Mouse (Mus musculus) heart, adult 11 months (tissue): ENCODE measurements around the gene Mdk.

Source experiments
- DNase-seq: peaks from one replicate; pipeline ENCODE4 v3.0.0; 2022

Gene Mdk

GRCm38 (mm10) chr2:91931328-91932159 lies 553 bp downstream of the Mdk start:
- peak; percentile 93 for DNase-seq

DNA sequence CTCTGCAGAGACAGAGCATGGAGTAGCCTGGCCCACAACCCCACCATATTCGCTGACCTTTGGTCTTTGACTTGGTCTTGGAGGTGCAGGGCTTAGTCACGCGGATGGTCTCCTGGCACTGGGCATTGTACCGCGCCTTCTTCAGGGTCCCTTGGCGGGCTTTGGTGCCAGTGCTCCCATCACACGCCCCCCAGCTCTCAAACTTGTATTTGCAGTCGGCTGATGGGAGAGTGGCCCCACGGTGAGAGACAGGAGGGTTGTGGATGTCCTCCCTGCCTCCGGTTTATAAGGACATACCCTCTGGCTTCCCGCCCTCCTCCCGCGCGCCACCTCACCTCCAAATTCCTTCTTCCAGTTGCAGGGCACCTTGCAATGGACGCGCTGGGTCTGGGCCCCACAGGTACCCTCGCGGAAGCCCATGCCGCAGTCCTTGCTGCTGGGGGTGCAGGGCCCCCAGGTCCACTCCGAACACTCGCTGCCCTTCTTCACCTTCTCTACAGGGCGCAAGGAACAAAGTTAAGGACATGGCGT lies 1.3 kb downstream of the Mdk start:
- peak; percentile 92 for DNase-seq

DNA sequence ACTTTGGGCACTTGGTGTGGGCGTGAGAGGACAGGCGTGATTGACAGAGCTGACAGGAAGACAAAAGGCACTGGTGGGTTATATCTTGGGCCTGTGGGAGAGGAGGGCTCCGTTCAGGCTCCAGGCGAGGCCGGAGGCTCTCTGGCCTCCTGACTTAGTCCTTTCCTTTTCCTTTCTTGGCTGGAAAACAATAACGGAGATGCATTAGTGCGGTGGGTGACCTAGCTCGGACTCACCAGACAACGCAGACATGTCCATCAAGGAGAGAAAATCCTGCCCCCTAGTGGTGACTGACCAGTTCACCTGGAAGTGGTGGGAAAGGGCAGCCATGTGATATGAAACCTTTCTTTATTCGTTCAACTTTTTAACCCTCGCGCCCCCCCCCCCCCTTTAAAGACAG lies 2.2 kb downstream of the Mdk start:
- peak; percentile 90 for DNase-seq

- no peak for DNase-seq
Observed at GRCm38 (mm10) chr2:91929455-91929854, 2.6 kb downstream of the Mdk start.

DNA sequence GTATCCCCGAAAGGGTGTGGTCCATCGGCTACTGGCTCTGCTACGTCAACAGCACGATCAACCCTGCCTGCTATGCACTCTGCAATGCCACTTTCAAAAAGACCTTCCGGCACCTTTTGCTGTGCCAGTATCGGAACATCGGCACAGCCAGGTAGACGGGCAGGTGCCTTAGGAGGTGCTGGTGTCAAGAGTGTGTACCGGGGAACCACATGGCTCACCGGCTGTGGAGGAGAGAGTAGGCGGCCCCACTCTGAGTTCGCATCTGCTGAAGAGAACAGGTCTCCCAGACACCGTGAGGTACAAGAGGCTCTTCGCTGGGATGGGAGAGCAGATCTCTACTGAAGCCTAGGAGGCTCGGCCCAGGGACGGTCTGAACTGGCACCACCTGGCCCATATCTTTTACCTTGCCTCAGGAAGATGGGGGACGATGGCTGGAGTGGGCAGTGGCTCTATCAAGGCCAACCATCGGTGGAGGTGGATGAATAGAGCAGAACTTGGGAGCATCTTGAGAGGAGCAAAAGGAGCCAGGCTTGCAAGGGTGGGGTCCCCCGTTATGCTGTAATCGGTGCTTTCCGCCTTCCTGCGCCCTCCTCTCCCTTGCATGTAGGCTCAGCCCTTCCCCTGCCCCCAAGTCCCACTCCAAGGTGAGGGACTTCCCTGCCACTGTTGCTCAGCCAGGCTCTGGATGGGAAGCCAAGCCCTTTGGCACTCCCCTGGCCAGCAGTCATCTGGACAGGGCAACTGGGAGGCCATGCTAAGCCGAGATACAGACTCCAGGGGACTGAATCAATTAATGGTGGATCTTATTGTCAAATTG lies 3.4 kb downstream of the Mdk start:
- DNase-seq: peak; percentile 89

GRCm38 (mm10) chr2:91927826-91928533 lies 4.1 kb downstream of the Mdk start:
- DNase-seq: peak; percentile 95

DNA sequence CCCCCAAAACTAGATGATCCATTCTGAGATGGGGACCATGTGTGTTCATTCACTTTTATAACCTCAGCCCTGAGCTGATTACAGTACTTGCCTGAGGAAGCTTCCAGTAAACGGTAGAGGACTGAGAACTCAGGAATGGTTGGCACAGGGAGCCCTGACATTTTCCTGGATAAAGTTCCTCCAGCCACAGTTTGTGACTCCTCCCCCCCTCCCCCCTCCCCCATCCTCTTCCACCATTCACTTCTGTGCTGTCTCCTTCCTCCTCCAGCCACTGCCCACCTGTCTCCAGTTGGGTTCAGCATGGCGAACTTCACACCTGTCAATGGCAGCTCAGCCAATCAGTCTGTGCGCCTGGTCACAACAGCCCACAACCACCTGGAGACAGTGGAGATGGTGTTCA lies 5.1 kb downstream of the Mdk start, which contains the start of gene Chrm4:
Chrm4 (plus strand) TSS at position 301 of the 400 bp plus-strand sequence.
- DNase-seq: peak; percentile 88

- DNase-seq: peak; percentile 85
Observed at GRCm38 (mm10) chr2:91925442-91925841, 6.7 kb downstream of the Mdk start.

GRCm38 (mm10) chr2:91924726-91925125 lies 7.4 kb downstream of the Mdk start:
- DNase-seq: peak; percentile 82

- DNase-seq: peak; percentile 91
Observed at GRCm38 (mm10) chr2:91923415-91924337, 8.4 kb downstream of the Mdk start.

DNA sequence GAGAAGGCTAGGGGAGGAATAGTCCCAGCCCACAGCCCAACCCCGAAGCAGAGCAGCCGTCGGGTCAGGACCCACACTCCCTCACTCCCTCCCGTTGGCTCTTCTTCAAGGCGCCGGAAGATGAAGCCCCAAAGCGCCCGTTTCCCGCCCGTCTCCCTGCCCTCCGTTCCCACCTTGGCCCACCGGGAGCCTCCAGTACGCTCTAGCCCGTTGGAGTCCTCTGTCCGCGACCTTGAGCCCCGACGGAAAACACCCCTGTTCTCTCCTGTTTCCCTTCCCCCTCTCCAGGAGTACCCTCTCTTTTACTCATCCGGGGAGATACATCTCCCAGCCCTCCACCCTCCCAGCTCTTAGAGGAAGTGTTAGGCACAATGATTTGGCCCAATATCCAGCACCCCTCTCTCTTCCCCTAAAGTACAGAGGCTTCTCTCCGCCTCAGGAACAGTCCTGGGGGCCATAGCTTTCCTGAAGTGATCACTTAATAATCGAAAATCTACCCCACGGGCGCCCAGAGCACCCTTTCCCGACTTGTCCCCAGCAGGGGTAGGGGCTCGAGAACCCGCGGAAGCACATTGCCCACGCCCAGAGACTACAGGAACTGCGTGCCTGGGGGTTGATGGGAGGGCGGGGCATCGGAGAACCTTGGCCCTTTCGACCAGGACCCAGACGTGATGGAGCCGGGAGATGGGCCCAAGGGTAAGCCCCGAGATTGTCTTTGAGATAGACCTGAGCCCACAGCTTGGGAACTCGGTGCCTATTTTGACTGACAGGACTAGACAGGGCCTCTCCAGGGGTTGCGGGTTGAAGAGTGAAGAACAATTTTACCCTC lies 9.3 kb downstream of the Mdk start:
- peak; percentile 85 for DNase-seq

GRCm38 (mm10) chr2:91921790-91922570 lies 10.1 kb downstream of the Mdk start:
- DNase-seq: peak; percentile 94

DNA sequence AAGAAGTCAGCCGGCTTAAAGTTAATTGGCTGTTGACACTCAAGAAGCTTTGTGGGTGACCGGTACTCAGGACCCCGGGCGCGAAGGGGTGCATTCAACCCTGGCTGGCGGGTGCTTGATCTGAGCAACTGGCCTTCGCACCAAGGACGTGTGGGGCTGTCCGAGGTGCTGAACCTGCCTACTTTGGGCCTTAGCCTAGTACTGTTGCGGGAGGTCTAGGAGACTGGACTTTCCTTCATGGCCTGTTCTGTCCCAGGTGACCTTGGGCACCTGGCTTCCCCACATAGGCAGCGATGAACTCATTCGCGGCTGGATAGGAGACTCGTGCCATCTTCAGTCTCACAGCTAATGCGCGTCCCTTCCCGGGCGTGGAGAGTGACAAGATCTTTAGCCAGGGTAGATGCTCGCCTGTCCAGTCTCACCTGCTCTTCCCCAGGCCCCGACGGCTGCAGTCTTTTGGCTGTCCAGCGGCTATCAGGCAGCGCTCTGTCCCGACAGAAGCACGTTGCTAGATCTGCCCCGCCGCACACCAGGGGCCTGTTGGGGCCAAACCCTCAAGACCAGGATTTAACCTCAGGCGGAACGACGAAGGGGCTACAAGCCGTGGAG lies 10.8 kb downstream of the Mdk start:
- DNase-seq: peak; percentile 92

DNA sequence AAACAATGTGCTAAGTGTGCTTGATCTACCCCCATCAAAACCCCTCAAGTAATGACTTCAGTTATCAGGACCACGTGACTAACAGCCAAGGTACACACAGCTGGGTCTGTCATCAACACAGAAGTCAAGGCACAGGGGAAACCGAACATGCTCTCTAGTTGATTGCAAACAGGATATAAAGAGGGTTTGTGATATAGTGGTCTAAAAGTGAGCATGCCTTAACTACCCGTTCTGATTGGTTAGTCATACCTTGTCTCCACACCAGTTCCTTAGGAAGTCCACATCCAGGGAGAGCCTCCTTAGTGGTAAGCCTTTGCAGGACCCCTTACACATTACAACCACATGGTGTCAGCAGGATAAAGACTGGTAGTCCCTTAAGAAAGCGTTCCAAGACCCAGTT lies 12.0 kb downstream of the Mdk start:
- DNase-seq: peak; percentile 78

- peak; percentile 72 for DNase-seq
Observed at GRCm38 (mm10) chr2:91917096-91917495, 15.0 kb downstream of the Mdk start.

- DNase-seq: peak; percentile 63
Observed at GRCm38 (mm10) chr2:91916346-91916977, 15.6 kb downstream of the Mdk start.

DNA sequence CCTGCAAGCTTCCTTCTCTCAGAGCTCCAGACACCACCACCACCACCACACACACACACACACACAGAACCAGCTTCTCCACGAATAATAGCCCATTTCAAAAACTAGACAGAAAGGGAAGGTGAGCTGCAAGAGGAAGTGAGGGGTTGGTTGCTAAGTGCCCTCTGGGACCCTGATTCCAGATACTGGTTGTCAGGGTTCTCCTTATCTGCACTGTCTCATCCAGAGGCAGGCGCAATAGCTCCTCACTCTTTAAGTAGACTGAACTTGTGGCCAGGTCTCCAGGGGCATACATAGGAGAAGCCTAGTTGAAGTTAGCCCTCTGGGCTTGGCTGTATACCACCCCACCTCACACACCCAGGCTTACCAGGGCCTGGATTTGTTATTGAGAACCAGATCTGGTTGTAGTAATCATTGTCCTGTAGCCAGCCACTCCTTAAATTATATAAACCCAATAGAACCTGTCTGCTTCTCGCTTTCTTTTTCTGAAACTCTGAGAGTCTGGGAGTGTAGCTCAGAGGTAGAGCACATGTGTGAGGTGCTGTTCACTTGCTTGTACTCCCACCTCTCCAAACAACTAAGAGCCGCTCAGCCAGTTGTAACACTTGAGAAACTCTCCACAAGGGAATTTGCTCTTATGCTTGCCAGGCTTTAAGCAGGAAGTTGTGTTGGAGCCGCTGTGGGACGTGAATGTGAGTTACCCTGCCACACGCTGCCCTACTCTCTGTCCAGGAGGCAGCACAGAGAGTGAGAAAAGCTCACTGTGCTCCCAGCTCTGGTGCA lies 18.6 kb downstream of the Mdk start:
- DNase-seq: no peak

DNA sequence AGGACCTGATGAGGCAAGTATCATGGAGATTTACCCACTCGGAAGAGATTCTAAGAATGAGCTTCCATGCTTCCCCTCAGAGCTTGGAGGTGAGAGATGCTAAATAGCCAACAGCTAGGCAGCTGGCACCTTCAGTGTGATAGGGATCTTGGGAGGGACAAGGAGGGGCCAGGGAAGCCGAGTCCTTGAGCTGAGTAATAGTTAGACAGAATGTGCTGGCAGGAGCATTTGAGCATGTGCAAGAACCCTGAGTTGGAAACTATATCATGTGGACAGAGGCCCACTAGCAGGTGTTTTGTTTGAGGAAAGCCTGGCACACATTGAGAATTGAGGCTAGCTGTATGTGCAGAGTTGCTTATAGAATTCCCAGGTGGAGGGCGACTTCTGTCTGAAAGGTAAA lies 19.5 kb downstream of the Mdk start:
- DNase-seq: no peak
